Mouse (Mus musculus) embryonic facial prominence, embryonic 11.5 days (tissue): Measurements from ENCODE around the gene Crhr1. TPM values are rescaled to one million over a fixed set of nuclear protein-coding genes. Genes with fewer than 3 reads are reported as not detected.
"Not testable (repeated sequence)": the region's sequence is repeated elsewhere in the genome, so short reads cannot be mapped to it uniquely, and the experiment has no call there.

ENCODE experiments used
- ATAC-seq: fragments of 200-750 bp; cut with Nextera tagmentation; replicated peaks from 2 replicates; pipeline ENCODE4 v1.8.0; 2017; ENCODE audit warnings: low read depth; ENCODE audit not compliant: insufficient number of reproducible peaks, low FRiP score, low TSS enrichment
- DNase-seq: peaks from one replicate; pipeline ENCODE4 v3.0.0-alpha.2; 2015; ENCODE audit warnings: low spot score
- H3K27ac ChIP-seq: fragments of 300-500 bp; sonication (generic); replicated peaks from 2 replicates; pipeline ENCODE4 v1.5.1; 2014; ENCODE audit warnings: mild to moderate bottlenecking, low read depth, low read length, control low read depth
- H3K27me3 ChIP-seq: fragments of 300-500 bp; sonication (generic); 2 replicates; pipeline ENCODE4 v1.6.1; 2014; ENCODE audit warnings: mild to moderate bottlenecking, low read length, moderate library complexity, mixed read lengths; ENCODE audit not compliant: control insufficient read depth, insufficient read depth
- H3K36me3 ChIP-seq: fragments of 300-500 bp; sonication (generic); replicated peaks from 2 replicates; pipeline ENCODE4 v1.6.1; 2014; ENCODE audit warnings: low read depth, mild to moderate bottlenecking, low read length, moderate library complexity, mixed read lengths; ENCODE audit not compliant: control insufficient read depth, insufficient read depth
- H3K4me1 ChIP-seq: fragments of 300-500 bp; sonication (generic); 2 replicates; pipeline ENCODE4 v1.6.1; 2014; ENCODE audit warnings: low read length, mixed read lengths; ENCODE audit not compliant: control insufficient read depth, insufficient read depth
- H3K4me2 ChIP-seq: fragments of 300-500 bp; sonication (generic); 2 replicates; pipeline ENCODE4 v1.6.1; 2014; ENCODE audit warnings: low read depth, mild to moderate bottlenecking, control low read depth, low read length, moderate library complexity
- H3K4me3 ChIP-seq: fragments of 300-500 bp; sonication (generic); 2 replicates; pipeline ENCODE4 v1.5.1; 2014; ENCODE audit warnings: low read depth, low read length, control low read depth
- H3K9ac ChIP-seq: fragments of 300-500 bp; sonication (generic); replicated peaks from 2 replicates; pipeline ENCODE4 v1.6.1; 2014; ENCODE audit warnings: mild to moderate bottlenecking, control low read depth, low read length
- H3K9me3 ChIP-seq: fragments of 300-500 bp; sonication (generic); replicated peaks from 2 replicates; pipeline ENCODE4 v1.6.1; 2016; ENCODE audit warnings: mild to moderate bottlenecking, low read length, inconsistent platforms, mixed read lengths; ENCODE audit not compliant: control insufficient read depth
- WGBS: fragments of 180-500 bp; shearing (Covaris S2); extraction: QIAGEN DNeasy Blood & Tissue Kit; methylation state at CpG from one replicate; pipeline ENCODE4 v1.1.7; 2014; 5-methylcytosine and 5-hydroxymethylcytosine counted together
- polyA plus RNA-seq: library from polyadenylated mRNA; unstranded; fragments of >200 nt; fragmentation: Nextera tagmentation; extraction: Ambion mirVana; gene quantifications from 2 replicates; pipeline ENCODE4 v1.2.1, GENCODE M21; 2014

Crhr1 gene
- polyA plus RNA-seq, 1 experiment from 2014 or later = 0.14 TPM

GRCm38 (mm10) chr11:104206573-104206972 lies 73.9 kb downstream of the Crhr1 start:
- WGBS = 81% methylated on average over 4 of the region's 4 CpGs
- ATAC-seq = no peak
- H3K4me1 ChIP-seq = no peaks in the 10 kb centered on the region
- H3K36me3 ChIP-seq = no peaks in the 10 kb centered on the region
- no peak overlapping the region for H3K4me2 ChIP-seq
- no peak overlapping the region for H3K4me3 ChIP-seq
- no peaks in the 10 kb centered on the region for H3K27me3 ChIP-seq
- DNase-seq = no peak
- no peak overlapping the region for H3K9ac ChIP-seq
- H3K9me3 ChIP-seq = no peaks in the 10 kb centered on the region
- H3K27ac ChIP-seq = no peak overlapping the region

- Histone ChIP-seq H3K9ac (no peak overlapping the region), H3K36me3 (no peaks in the 10 kb centered on the region), H3K4me2 (no peak overlapping the region), H3K4me1 (no peaks in the 10 kb centered on the region), H3K27me3 (no peaks in the 10 kb centered on the region), H3K4me3 (no peak overlapping the region), H3K27ac (no peak overlapping the region), H3K9me3 (no peaks in the 10 kb centered on the region)
- WGBS = 76% methylated on average over 3 of the region's 3 CpGs
- DNase-seq = no peak
- ATAC-seq = no peak
These were observed 76.4 kb downstream of the Crhr1 start for GRCm38 (mm10) chr11:104209041-104209440.

GRCm38 (mm10) chr11:104211251-104211650 lies 78.6 kb downstream of the Crhr1 start:
- no peak overlapping the region for H3K4me3 ChIP-seq
- H3K4me2 ChIP-seq = no peak overlapping the region
- no peak overlapping the region for H3K9ac ChIP-seq
- no peaks in the 10 kb centered on the region for H3K36me3 ChIP-seq
- no peak overlapping the region for H3K27ac ChIP-seq
- no peak for ATAC-seq
- H3K4me1 ChIP-seq = no peaks in the 10 kb centered on the region
- no peaks in the 10 kb centered on the region for H3K9me3 ChIP-seq
- WGBS = 84% methylated on average over 6 of the region's 6 CpGs
- no peaks in the 10 kb centered on the region for H3K27me3 ChIP-seq
- no peak for DNase-seq

GRCm38 (mm10) chr11:104214128-104214527 lies 81.5 kb downstream of the Crhr1 start:
- H3K27ac ChIP-seq, H3K9me3 ChIP-seq, ATAC-seq, H3K4me3 ChIP-seq, H3K9ac ChIP-seq, H3K27me3 ChIP-seq, H3K4me1 ChIP-seq, DNase-seq, H3K4me2 ChIP-seq, H3K36me3 ChIP-seq: not testable (repeated sequence)
- WGBS = 96% methylated on average over 5 of the region's 5 CpGs

GRCm38 (mm10) chr11:104218075-104218474 lies 85.4 kb downstream of the Crhr1 start:
- no peak for DNase-seq
- 75% methylated on average over 3 of the region's 3 CpGs for WGBS
- H3K27ac ChIP-seq = no peak overlapping the region

GRCm38 (mm10) chr11:104220291-104220690 lies 87.6 kb downstream of the Crhr1 start:
- H3K4me3 ChIP-seq = no peak overlapping the region
- H3K9ac ChIP-seq = no peak overlapping the region
- no peak overlapping the region for H3K4me2 ChIP-seq
- H3K27me3 ChIP-seq = no peaks in the 10 kb centered on the region
- no peaks in the 10 kb centered on the region for H3K9me3 ChIP-seq
- DNase-seq (no peak), ATAC-seq (no peak)
- H3K36me3 ChIP-seq = no peaks in the 10 kb centered on the region
- H3K27ac ChIP-seq = no peak overlapping the region
- WGBS = 85% methylated on average over 4 of the region's 4 CpGs
- H3K4me1 ChIP-seq = no peaks in the 10 kb centered on the region

More at GRCm38 (mm10) chr11:104218075-104218474, 85.4 kb downstream of the Crhr1 start:
- Histone ChIP-seq H3K36me3 (no peaks in the 10 kb centered on the region), H3K4me3 (no peak overlapping the region), H3K4me1 (no peaks in the 10 kb centered on the region), H3K9me3 (no peaks in the 10 kb centered on the region), H3K9ac (no peak overlapping the region), H3K27me3 (no peaks in the 10 kb centered on the region), H3K4me2 (no peak overlapping the region)
- ATAC-seq = no peak

DNA sequence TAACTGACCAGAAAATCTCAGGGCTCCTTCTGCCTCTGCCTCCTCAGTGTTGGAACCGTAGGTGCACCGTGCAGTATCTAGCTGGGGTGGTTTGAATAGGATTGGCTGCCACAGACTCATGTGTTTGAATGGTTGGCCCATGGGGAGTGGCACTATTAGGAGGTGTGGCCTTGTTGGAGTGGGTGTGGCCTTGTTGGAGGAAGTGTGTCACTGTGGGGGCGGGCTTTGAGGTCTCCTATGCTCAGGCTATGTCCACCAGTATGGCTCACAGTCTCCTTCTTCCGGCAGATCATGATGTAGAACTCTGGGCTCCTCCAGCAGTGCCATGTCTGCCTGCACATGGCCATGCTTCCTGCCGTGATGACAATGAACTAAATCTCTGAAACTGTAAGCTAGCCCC lies 89.1 kb downstream of the Crhr1 start:
- Histone ChIP-seq H3K36me3 (no peaks in the 10 kb centered on the region), H3K9ac (no peak overlapping the region), H3K4me2 (no peak overlapping the region), H3K4me1 (no peaks in the 10 kb centered on the region), H3K27ac (no peak overlapping the region), H3K4me3 (no peak overlapping the region), H3K27me3 (no peaks in the 10 kb centered on the region), H3K9me3 (no peaks in the 10 kb centered on the region)
- WGBS = 75% methylated on average over 5 of the region's 5 CpGs
- DNase-seq = no peak
- no peak; the same call in 1 of the 2 replicates for ATAC-seq

DNA sequence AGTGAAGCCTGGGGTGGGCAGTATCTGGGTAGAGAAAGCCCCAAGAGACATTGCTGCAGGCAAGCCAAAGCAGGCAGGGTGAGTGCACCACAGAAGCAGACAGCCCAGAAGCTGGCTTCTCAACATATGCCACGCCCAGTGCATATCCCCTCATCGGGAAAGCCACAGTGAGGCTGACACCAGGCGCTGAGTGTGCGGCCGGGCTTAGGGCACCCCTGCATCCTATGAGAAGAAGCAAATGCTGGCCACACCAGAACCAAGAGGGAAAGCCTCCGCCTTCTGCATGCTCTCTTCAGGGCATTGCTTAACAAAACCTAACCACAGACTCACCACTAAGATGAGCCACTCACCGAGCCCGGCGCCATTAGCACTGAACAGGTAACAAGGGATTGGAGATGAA lies 90.6 kb downstream of the Crhr1 start:
- H3K9me3 ChIP-seq = no peaks in the 10 kb centered on the region
- H3K4me1 ChIP-seq = no peaks in the 10 kb centered on the region
- ATAC-seq (no peak), DNase-seq (no peak)
- H3K4me2 ChIP-seq = no peak overlapping the region
- H3K27me3 ChIP-seq = no peaks in the 10 kb centered on the region
- WGBS = 81% methylated on average over 9 of the region's 9 CpGs
- no peak overlapping the region for H3K27ac ChIP-seq
- H3K36me3 ChIP-seq = no peaks in the 10 kb centered on the region
- H3K9ac ChIP-seq = no peak overlapping the region
- H3K4me3 ChIP-seq = no peak overlapping the region
